Comparison of ENCODE assay signal across 31 mouse cellular contexts in genomic region chr11:8847627-8848026, GRCm38 (mm10).
DNase-seq lines count a peak whose midpoint lies in the region; ATAC-seq and TF ChIP-seq lines count a peak whose summit lies in the region.
"Had no signal": no experiment of that assay in that cellular context is flagged by ENCODE, and none has a peak within 500 bp of the region (broad histone marks: within the 10 kb centered on the region; RNA-seq: fewer than 3 reads in every experiment).

No protein-coding gene starts in this region.

- WGBS in liver, adult 2 months: 86% methylated on average over 2 of the region's 2 CpGs
- WGBS in liver, embryonic 11.5 days: 73% methylated on average over 2 of the region's 2 CpGs

- DNase-seq in liver, adult 2 months (ENCODE audit: extremely low read depth, low read depth, low spot score): peak; percentile 1
- no peak for DNase-seq in liver, embryonic 11.5 days (ENCODE audit: low spot score)
- peak; percentile 67 for DNase-seq in brain, adult 2 months (ENCODE audit: low read depth, low spot score)
- no peak for DNase-seq in left cerebral cortex, postnatal 4 days
- no peak for DNase-seq in left cerebral cortex, adult 2 months (ENCODE audit: extremely low spot score in 1 of 2, low spot score in 2 of 2)
- DNase-seq in left cerebral cortex, adult 18-20 months (ENCODE audit: low spot score in 2 of 2): no peak
- DNase-seq: adrenal gland, adult 8-10 months; cerebellum, adult 11 months; cerebellum, adult 9-10 months; gastrocnemius, postnatal 25 days; heart, adult 2 months; heart, postnatal 10 days; kidney, adult 2 months; kidney, postnatal 4 days; layer of hippocampus, postnatal 36 days; liver, postnatal 0 days; lung, postnatal 36 days; right cerebral cortex, adult 18-20 months; right cerebral cortex, postnatal 4 days; thymus, postnatal 14 days had no signal

- no peaks in the 10 kb centered on the region for H3K4me1 ChIP-seq in liver, adult 2 months (ENCODE audit: control insufficient read depth, insufficient read depth, low read length)
- no peaks in the 10 kb centered on the region for H3K4me1 ChIP-seq in liver, embryonic 11.5 days (replicated peaks; ENCODE audit: control insufficient read depth, insufficient read depth, low read length)
- H3K4me1 ChIP-seq: embryonic facial prominence, embryonic 10.5 days; embryonic facial prominence, embryonic 15.5 days; forebrain, embryonic 13.5 days; heart, embryonic 13.5 days; hindbrain, embryonic 10.5 days; limb, embryonic 12.5 days; liver, embryonic 12.5 days; midbrain, embryonic 10.5 days; midbrain, embryonic 15.5 days had no signal

- no peaks in the 10 kb centered on the region for H3K36me3 ChIP-seq in liver, adult 2 months (ENCODE audit: control insufficient read depth, insufficient read depth, low read length)
- H3K36me3 ChIP-seq in liver, embryonic 11.5 days (ENCODE audit: control insufficient read depth, insufficient read depth, low read length): no peaks in the 10 kb centered on the region
- H3K36me3 ChIP-seq: embryonic facial prominence, embryonic 10.5 days; embryonic facial prominence, embryonic 15.5 days; heart, embryonic 13.5 days; hindbrain, embryonic 10.5 days; limb, embryonic 12.5 days; liver, embryonic 12.5 days; midbrain, embryonic 10.5 days; midbrain, embryonic 15.5 days had no signal

- no peaks in the 10 kb centered on the region for H3K79me2 ChIP-seq in liver, adult 2 months (ENCODE audit: control insufficient read depth, insufficient read depth, low read length)

- no peak overlapping the region for H3K4me3 ChIP-seq in liver, adult 2 months (ENCODE audit: insufficient read depth, low read depth, low read length)
- H3K4me3 ChIP-seq in liver, embryonic 11.5 days (ENCODE audit: low read depth, low read length): no peak overlapping the region
- no peak overlapping the region for H3K4me3 ChIP-seq in left cerebral cortex, adult 2 months
- H3K4me3 ChIP-seq: embryonic facial prominence, embryonic 10.5 days; embryonic facial prominence, embryonic 15.5 days; forebrain, embryonic 13.5 days; heart, adult 2 months; heart, embryonic 13.5 days; hindbrain, embryonic 10.5 days; limb, embryonic 12.5 days; liver, embryonic 12.5 days; midbrain, embryonic 10.5 days; midbrain, embryonic 15.5 days had no signal

- no peak for TF ChIP-seq CTCF in liver, adult 2 months (IDR thresholded peaks at IDR 0.05; ENCODE audit: low read depth, low read length)
- no peak for TF ChIP-seq CTCF in left cerebral cortex, adult 2 months (IDR thresholded peaks at IDR 0.05)

- ATAC-seq in liver, embryonic 11.5 days (replicated peaks; ENCODE audit: low FRiP score): no peak
- ATAC-seq in megakaryocyte, adult 5-6 weeks (ENCODE audit: poor library complexity, severe bottlenecking): peak; percentile 94
- ATAC-seq: forebrain, embryonic 13.5 days; hindbrain, embryonic 16.5 days; liver, embryonic 12.5 days; liver, postnatal 0 days; midbrain, embryonic 15.5 days had no signal

- H3K4me2 ChIP-seq in liver, embryonic 11.5 days: no peak overlapping the region
- H3K4me2 ChIP-seq: embryonic facial prominence, embryonic 15.5 days; forebrain, embryonic 13.5 days; heart, embryonic 13.5 days; limb, embryonic 12.5 days; liver, embryonic 12.5 days; midbrain, embryonic 15.5 days had no signal

- H3K9me3 ChIP-seq in liver, embryonic 11.5 days (ENCODE audit: control insufficient read depth, low read length): no peaks in the 10 kb centered on the region
- H3K9me3 ChIP-seq: embryonic facial prominence, embryonic 10.5 days; embryonic facial prominence, embryonic 15.5 days; forebrain, embryonic 13.5 days; heart, embryonic 13.5 days; hindbrain, embryonic 10.5 days; limb, embryonic 12.5 days; liver, embryonic 12.5 days; midbrain, embryonic 10.5 days; midbrain, embryonic 15.5 days had no signal

- no peak overlapping the region for H3K9ac ChIP-seq in liver, adult 2 months (ENCODE audit: low read depth, low read length)
- H3K9ac ChIP-seq in liver, embryonic 11.5 days (ENCODE audit: low read depth, low read length): no peak overlapping the region
- H3K9ac ChIP-seq: embryonic facial prominence, embryonic 15.5 days; forebrain, embryonic 13.5 days; heart, embryonic 13.5 days; limb, embryonic 12.5 days; liver, embryonic 12.5 days; liver, postnatal 0 days; midbrain, embryonic 15.5 days had no signal

- intact Hi-C loops in left cerebral cortex, postnatal 4 days (cut with DNase I): no loop called here
- intact Hi-C loops in left cerebral cortex, adult 2 months (cut with DNase I): no loop called here

- TF ChIP-seq POLR2A in liver, adult 2 months (IDR thresholded peaks at IDR 0.05; ENCODE audit: extremely low read depth, insufficient read depth, low read length): no peak

- H3K27ac ChIP-seq in liver, adult 2 months (replicated peaks; ENCODE audit: insufficient read depth, low read depth, low read length): no peak overlapping the region
- H3K27ac ChIP-seq in liver, embryonic 11.5 days (ENCODE audit: low read depth, low read length): no peak overlapping the region
- H3K27ac ChIP-seq in left cerebral cortex, adult 2 months: no peak overlapping the region
- H3K27ac ChIP-seq: embryonic facial prominence, embryonic 10.5 days; embryonic facial prominence, embryonic 15.5 days; forebrain, embryonic 13.5 days; heart, adult 2 months; heart, embryonic 13.5 days; hindbrain, embryonic 10.5 days; limb, embryonic 12.5 days; liver, embryonic 12.5 days; midbrain, embryonic 10.5 days; midbrain, embryonic 15.5 days had no signal

- H3K27me3 ChIP-seq in liver, adult 2 months (ENCODE audit: control insufficient read depth, insufficient read depth, low read length): no peaks in the 10 kb centered on the region
- no peaks in the 10 kb centered on the region for H3K27me3 ChIP-seq in liver, embryonic 11.5 days (replicated peaks; ENCODE audit: control insufficient read depth, insufficient read depth, low read length)
- H3K27me3 ChIP-seq: embryonic facial prominence, embryonic 15.5 days; forebrain, embryonic 13.5 days; heart, embryonic 13.5 days; limb, embryonic 12.5 days; liver, embryonic 12.5 days; midbrain, embryonic 15.5 days had no signal

Comparison
In these comparisons a context has a peak if more than half of its experiments do, and no peak if none do; other contexts are left out.
1. DNase-seq: peak in liver, adult 2 months (single experiment) and brain, adult 2 months (single experiment); none in liver, embryonic 11.5 days (single experiment), left cerebral cortex, postnatal 4 days (single experiment), left cerebral cortex, adult 2 months (0 of 2) and left cerebral cortex, adult 18-20 months (0 of 2).